Mouse (Mus musculus): Measurements from ENCODE around the gene Zfp81. TPM values are rescaled to one million over a fixed set of nuclear protein-coding genes. Genes with fewer than 3 reads are reported as not detected.

Gene Zfp81
- polyA plus RNA-seq (2015; fragmentation: Illumina TruSeq; extraction: RNeasy Lipid Tissue Mini Kit (QIAGEN cat#74804); ENCODE audit: insufficient read depth, low read depth, low replicate concordance) = 1.5 TPM

DNA sequence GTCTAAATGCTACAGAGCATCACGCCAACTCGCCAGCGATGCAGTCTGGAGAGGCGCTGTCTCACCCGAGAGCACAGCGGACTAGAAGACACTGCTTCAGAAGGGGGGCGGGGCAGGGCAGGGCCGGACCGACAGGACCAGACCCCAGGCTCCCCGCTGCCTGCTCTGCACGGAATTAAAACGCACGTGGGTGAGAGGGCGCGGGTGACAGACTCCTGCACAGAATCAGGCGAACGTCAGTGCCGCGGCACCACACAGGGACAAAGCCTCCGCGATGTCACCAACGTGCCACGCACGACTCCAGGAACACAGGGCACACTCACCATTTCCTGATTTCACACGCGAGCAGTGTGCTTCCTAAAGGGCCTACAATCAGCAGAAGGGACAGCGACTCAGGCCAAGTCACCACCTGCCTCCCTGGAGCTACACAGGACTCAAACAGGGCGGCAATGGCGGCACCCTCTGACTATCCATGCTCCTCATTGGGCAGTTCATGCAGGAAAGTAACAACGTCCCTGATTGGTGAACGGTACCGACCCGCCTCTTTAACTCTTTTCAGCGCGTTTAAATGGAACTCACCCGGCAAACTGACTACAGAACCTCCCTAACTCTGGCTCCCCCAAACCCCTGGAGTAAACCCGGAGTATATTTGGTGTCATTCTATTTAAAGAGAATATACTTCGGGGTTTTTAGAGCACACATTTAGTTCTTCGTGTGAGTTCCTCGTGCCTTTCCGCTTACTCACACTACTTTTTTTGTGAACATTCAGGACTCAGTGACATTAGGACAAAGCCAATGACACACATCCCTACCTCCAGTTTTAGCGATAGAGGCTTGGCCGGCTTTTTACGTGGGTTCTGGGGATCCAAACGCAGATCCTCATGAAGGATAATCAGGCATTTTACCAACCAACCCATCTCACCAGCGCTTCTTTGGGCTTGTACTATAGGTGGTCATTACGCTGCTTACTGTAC lies at the start of gene Zfp81:
TSS of gene Zfp81 (minus strand) at position 468 of the 974 bp plus-strand sequence.

GRCm38 (mm10) chr17:33394182-33395034 lies 35.7 kb upstream of the Zfp81 start, which contains the start of gene Zfp101:
TSS of gene Zfp101 (minus strand) at chr17:33394641.

DNA sequence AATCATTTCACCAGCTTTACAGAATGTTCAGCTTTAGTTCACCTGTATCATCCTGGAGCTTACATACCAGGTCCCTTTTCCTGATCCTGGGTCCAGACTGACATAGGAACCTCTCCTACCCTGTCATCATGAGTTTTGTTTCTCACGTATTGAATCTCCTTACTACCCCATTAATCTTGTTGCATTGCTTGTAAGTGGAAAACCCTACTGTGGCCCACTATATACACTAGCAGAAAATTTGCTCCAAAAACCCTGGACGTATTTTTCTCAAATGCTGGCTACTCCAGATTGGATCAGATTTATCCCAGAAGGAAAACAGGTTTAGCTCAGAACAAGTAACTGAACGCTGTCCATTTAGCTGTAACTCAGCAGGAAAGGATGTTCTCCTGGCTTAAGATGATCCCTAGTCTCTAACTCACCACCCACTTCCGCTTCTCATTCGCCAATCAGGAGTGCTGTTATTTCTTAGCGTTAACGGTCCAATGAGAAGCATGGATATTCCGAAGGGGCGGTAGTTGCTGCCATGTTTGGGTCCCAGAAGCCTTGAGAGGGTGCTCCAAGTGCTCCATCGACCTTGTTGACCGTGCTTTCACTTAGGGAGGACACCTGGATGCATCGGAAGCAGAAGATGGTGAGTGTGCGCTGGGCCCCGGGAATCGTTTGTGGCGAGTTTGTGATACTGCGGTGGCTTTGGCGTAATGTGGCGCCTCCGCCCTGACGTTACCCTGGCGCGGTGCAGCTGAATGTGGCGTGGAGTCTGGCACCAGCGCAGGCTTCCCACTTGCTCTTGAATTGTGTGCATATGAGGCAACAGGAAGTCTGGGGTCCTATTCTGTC lies 69.4 kb downstream of the Zfp81 start, which contains the start of gene Zfp955b:
TSS of gene Zfp955b (plus strand) at position 506 of the 837 bp plus-strand sequence.

Other genes with a start within 250 kb of the Zfp81 start
- not detected for gene Morc2b, start 219.2 kb downstream of the Zfp81 start, polyA plus RNA-seq (2015; fragmentation: Illumina TruSeq; extraction: RNeasy Lipid Tissue Mini Kit (QIAGEN cat#74804); ENCODE audit: insufficient read depth, low read depth, low replicate concordance)
- gene Olfr55, start 190.4 kb downstream of the Zfp81 start, polyA plus RNA-seq (2015; fragmentation: Illumina TruSeq; extraction: RNeasy Lipid Tissue Mini Kit (QIAGEN cat#74804); ENCODE audit: insufficient read depth, low read depth, low replicate concordance) = not detected
- not detected for gene Olfr239, start 167.6 kb downstream of the Zfp81 start, polyA plus RNA-seq (2015; fragmentation: Illumina TruSeq; extraction: RNeasy Lipid Tissue Mini Kit (QIAGEN cat#74804); ENCODE audit: insufficient read depth, low read depth, low replicate concordance)
- not detected for gene Olfr1564, start 137.2 kb downstream of the Zfp81 start, polyA plus RNA-seq (2015; fragmentation: Illumina TruSeq; extraction: RNeasy Lipid Tissue Mini Kit (QIAGEN cat#74804); ENCODE audit: insufficient read depth, low read depth, low replicate concordance)
- gene Zfp955a, start 103.7 kb downstream of the Zfp81 start, polyA plus RNA-seq (2015; fragmentation: Illumina TruSeq; extraction: RNeasy Lipid Tissue Mini Kit (QIAGEN cat#74804); ENCODE audit: insufficient read depth, low read depth, low replicate concordance) = 1.7 TPM
- gene Olfr63, start 94.2 kb downstream of the Zfp81 start, polyA plus RNA-seq (2015; fragmentation: Illumina TruSeq; extraction: RNeasy Lipid Tissue Mini Kit (QIAGEN cat#74804); ENCODE audit: insufficient read depth, low read depth, low replicate concordance) = not detected
- gene Zfp955b, start 69.3 kb downstream of the Zfp81 start, polyA plus RNA-seq (2015; fragmentation: Illumina TruSeq; extraction: RNeasy Lipid Tissue Mini Kit (QIAGEN cat#74804); ENCODE audit: insufficient read depth, low read depth, low replicate concordance) = 1.2 TPM
- 4.3 TPM for gene Zfp101, start 35.8 kb upstream of the Zfp81 start, polyA plus RNA-seq (2015; fragmentation: Illumina TruSeq; extraction: RNeasy Lipid Tissue Mini Kit (QIAGEN cat#74804); ENCODE audit: insufficient read depth, low read depth, low replicate concordance)
- not detected for gene Actl9, start 74.0 kb upstream of the Zfp81 start, polyA plus RNA-seq (2015; fragmentation: Illumina TruSeq; extraction: RNeasy Lipid Tissue Mini Kit (QIAGEN cat#74804); ENCODE audit: insufficient read depth, low read depth, low replicate concordance)
- 19.4 TPM for gene Adamts10, start 165.3 kb upstream of the Zfp81 start, polyA plus RNA-seq (2015; fragmentation: Illumina TruSeq; extraction: RNeasy Lipid Tissue Mini Kit (QIAGEN cat#74804); ENCODE audit: insufficient read depth, low read depth, low replicate concordance)
- 2.0 TPM for gene Myo1f, start 196.8 kb upstream of the Zfp81 start, polyA plus RNA-seq (2015; fragmentation: Illumina TruSeq; extraction: RNeasy Lipid Tissue Mini Kit (QIAGEN cat#74804); ENCODE audit: insufficient read depth, low read depth, low replicate concordance)

All from pancreas, adult 10 weeks (tissue).